Mouse (Mus musculus): Measurements from ENCODE around the gene Nop53.
"Not testable (repeated sequence)": the region's sequence is repeated elsewhere in the genome, so short reads cannot be mapped to it uniquely, and the experiment has no call there.

DNA sequence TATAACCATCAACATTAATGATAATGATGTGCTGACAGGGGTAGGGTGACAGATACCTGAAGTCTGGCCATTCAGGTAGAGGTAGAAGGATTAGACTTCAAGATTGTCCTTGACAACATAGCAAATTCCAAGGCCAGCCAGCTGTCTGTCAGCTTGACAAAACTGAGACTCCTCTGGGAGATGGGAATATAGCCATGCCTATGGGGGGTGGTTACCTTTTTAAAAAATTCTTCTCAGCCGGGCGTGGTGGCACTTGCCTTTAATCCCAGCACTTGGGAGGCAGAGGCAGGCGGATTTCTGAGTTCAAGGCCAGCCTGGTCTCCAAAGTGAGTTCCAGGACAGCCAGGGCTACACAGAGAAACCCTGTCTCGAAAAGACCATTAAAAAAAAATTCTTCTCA lies 30.2 kb downstream of the Nop53 start:
- not testable (repeated sequence) for TF ChIP-seq POLR2A (IDR thresholded peaks at IDR 0.05; ENCODE audit: control insufficient read depth, low read depth, low read length); CTCF (IDR thresholded peaks at IDR 0.05; ENCODE audit: control insufficient read depth, insufficient read depth, insufficient replicate concordance, low read depth, low read length)
